ENCODE assay signal across 9 mouse cellular contexts in genomic region chr12:103530596-103530995, GRCm38 (mm10).
"Had no signal": no experiment of that assay in that cellular context is flagged by ENCODE, and none has a peak within 500 bp of the region (broad histone marks: within the 10 kb centered on the region; RNA-seq: fewer than 3 reads in every experiment).

No protein-coding gene starts in this region.

- ATAC-seq: intestine, embryonic 16.5 days; lung, postnatal 0 days; midbrain, embryonic 15.5 days had no signal

- DNase-seq: lung, adult 2 months; retina, postnatal 1 day; right cerebral cortex, postnatal 4 days; spleen, adult 18-20 months; thymus, adult 18-20 months; thymus, postnatal 14 days had no signal
